Mouse (Mus musculus) C2C12 (cell line): ENCODE results near the gene Efnb2.

Experiments used
- CTCF ChIP-seq: IDR thresholded peaks from one replicate; pipeline ENCODE4 v1.5.1; 2011; ENCODE audit not compliant: control insufficient read depth, insufficient read depth, insufficient read length
- USF1 ChIP-seq: IDR thresholded peaks from one replicate; pipeline ENCODE4 v1.6.1; 2011; ENCODE audit warnings: low read depth, mild to moderate bottlenecking, control low read depth, moderate library complexity

DNA sequence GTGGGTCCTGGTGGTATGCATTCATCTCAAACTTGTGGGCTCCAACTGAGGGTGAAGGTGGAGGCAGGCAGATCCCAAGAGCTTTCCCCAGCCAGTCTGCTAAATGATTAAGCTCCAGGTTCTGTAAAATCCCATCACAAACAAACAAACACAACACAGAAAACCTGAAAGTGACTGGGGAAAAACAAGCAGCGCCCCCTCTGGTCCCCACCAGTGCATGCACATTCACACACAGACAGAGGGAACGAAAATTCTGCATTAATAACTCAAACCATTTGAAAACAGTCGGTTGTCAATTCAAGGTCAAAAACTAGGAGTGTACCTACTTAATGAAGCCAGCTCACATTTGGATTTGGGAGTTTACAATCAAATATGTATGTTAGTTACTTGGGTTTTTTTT lies 17.2 kb upstream of the Efnb2 start:
- TF ChIP-seq CTCF (no peak), USF1 (no peak)
